Mouse (Mus musculus) retina, postnatal 7 days (tissue): ENCODE data around the gene Astl.

ENCODE experiments used
- DNase-seq: peaks from one replicate; pipeline ENCODE4 v3.0.0-alpha.2; 2012; ENCODE audit warnings: low read depth, low spot score

Gene Astl

GRCm38 (mm10) chr2:127324456-127324855 lies 14.0 kb upstream of the Astl start:
- DNase-seq, result no peak

GRCm38 (mm10) chr2:127328090-127328851 lies 10.2 kb upstream of the Astl start:
- DNase-seq, result no peak

- DNase-seq, result no peak
These were observed 5.5 kb upstream of the Astl start for GRCm38 (mm10) chr2:127332807-127333570.

GRCm38 (mm10) chr2:127333945-127334603 lies 4.4 kb upstream of the Astl start:
- no peak for DNase-seq

GRCm38 (mm10) chr2:127335078-127335541 lies 3.3 kb upstream of the Astl start:
- DNase-seq, result no peak

- DNase-seq, result peak; percentile 34
These were observed 2.5 kb upstream of the Astl start, which contains the start of gene Dusp2 for GRCm38 (mm10) chr2:127335767-127336496. Dusp2 (plus strand) TSS chr2:127336159.

GRCm38 (mm10) chr2:127336497-127336832 lies 2.0 kb upstream of the Astl start:
- DNase-seq, result no peak

GRCm38 (mm10) chr2:127336885-127337284 lies 1.6 kb upstream of the Astl start:
- DNase-seq, result no peak

- DNase-seq, result no peak
These were observed 908 bp upstream of the Astl start for GRCm38 (mm10) chr2:127337531-127337930.

GRCm38 (mm10) chr2:127338012-127338411 lies 427 bp upstream of the Astl start:
- no peak for DNase-seq

- no peak for DNase-seq
These were observed 394 bp downstream of the Astl start for GRCm38 (mm10) chr2:127338833-127339232.

- no peak for DNase-seq
These were observed 823 bp downstream of the Astl start for GRCm38 (mm10) chr2:127339262-127339661.

- peak; percentile 39 for DNase-seq
These were observed 2.7 kb downstream of the Astl start for GRCm38 (mm10) chr2:127341159-127341558.

- no peak for DNase-seq
These were observed 7.9 kb downstream of the Astl start for GRCm38 (mm10) chr2:127346334-127346733.

GRCm38 (mm10) chr2:127347147-127347985 lies 8.9 kb downstream of the Astl start:
- no peak for DNase-seq

GRCm38 (mm10) chr2:127353881-127354280 lies 15.4 kb downstream of the Astl start:
- DNase-seq, result no peak

- peak; percentile 71 for DNase-seq
These were observed 24.2 kb downstream of the Astl start, which contains the start of gene Adra2b for GRCm38 (mm10) chr2:127362459-127363281. Adra2b (plus strand) TSS chr2:127363208.

- DNase-seq, result no peak
These were observed 24.8 kb downstream of the Astl start for GRCm38 (mm10) chr2:127363282-127363652.

GRCm38 (mm10) chr2:127363696-127364095 lies 25.3 kb downstream of the Astl start:
- no peak for DNase-seq

GRCm38 (mm10) chr2:127364452-127364851 lies 26.0 kb downstream of the Astl start:
- DNase-seq, result no peak
